Mouse (Mus musculus) ES-Bruce4 (cell line): ENCODE measurements around the gene Rassf1. TPM values are rescaled to one million over a fixed set of nuclear protein-coding genes. Genes with fewer than 3 reads are reported as not detected.

Experiments
- H3K27ac ChIP-seq: 2 replicates; pipeline ENCODE4 v1.5.1; 2012; ENCODE audit warnings: low read length, inconsistent platforms; ENCODE audit not compliant: insufficient read depth
- H3K27me3 ChIP-seq: 2 replicates; pipeline ENCODE4 v1.6.1; 2012; ENCODE audit warnings: mild to moderate bottlenecking, low read length, inconsistent platforms; ENCODE audit not compliant: control insufficient read depth, poor library complexity, insufficient read depth, severe bottlenecking
- H3K36me3 ChIP-seq: 2 replicates; pipeline ENCODE4 v1.6.1; 2012; ENCODE audit warnings: inconsistent platforms, mild to moderate bottlenecking, low read length, moderate library complexity; ENCODE audit not compliant: control insufficient read depth, poor library complexity, insufficient read depth, severe bottlenecking
- H3K4me1 ChIP-seq: one replicate; pipeline ENCODE4 v1.8.1; 2011; ENCODE audit warnings: low read length; ENCODE audit not compliant: control insufficient read depth, insufficient read depth
- H3K4me3 ChIP-seq: 2 replicates; pipeline ENCODE4 v1.5.1; 2011; ENCODE audit warnings: low read depth, mild to moderate bottlenecking, low read length
- H3K9ac ChIP-seq: 2 replicates; pipeline ENCODE4 v1.6.1; 2012; ENCODE audit warnings: low read depth, mild to moderate bottlenecking, inconsistent platforms; ENCODE audit not compliant: poor library complexity, severe bottlenecking
- H3K9me3 ChIP-seq: replicated peaks from 2 replicates; pipeline ENCODE4 v1.6.1; 2012; ENCODE audit warnings: mild to moderate bottlenecking, low read length, inconsistent platforms; ENCODE audit not compliant: control insufficient read depth, poor library complexity, insufficient read depth, severe bottlenecking
- CTCF ChIP-seq: IDR thresholded peaks from one replicate; pipeline ENCODE4 v1.8.1; 2011; ENCODE audit warnings: low read depth, low read length
- EP300 ChIP-seq: IDR thresholded peaks from 2 replicates; pipeline ENCODE4 v1.6.1; 2011; ENCODE audit warnings: low read depth, low read length; ENCODE audit not compliant: insufficient read depth
- POLR2A ChIP-seq: IDR thresholded peaks from one replicate; pipeline ENCODE4 v1.8.1; 2011; ENCODE audit warnings: low read length; ENCODE audit not compliant: insufficient read depth
- polyA plus RNA-seq: library from polyadenylated mRNA; stranded (reverse); fragments of >200 nt; gene quantifications from 2 replicates; pipeline ENCODE4 v1.2.4, GENCODE M21; 2011; ENCODE audit warnings: low read depth; ENCODE audit not compliant: missing spikeins, insufficient read depth, insufficient read length

Gene Rassf1
- polyA plus RNA-seq, 1 experiment: 24.8 TPM

GRCm38 (mm10) chr9:107586504-107586903, 35.1 kb downstream of the Rassf1 start:
- Histone ChIP-seq H3K27ac (no peak overlapping the region), H3K9me3 (peaks cover 13% of the 10 kb centered on the region), H3K4me3 (no peak overlapping the region), H3K36me3 (peaks cover 23% of the 10 kb centered on the region), H3K4me1 (peaks cover 2% of the 10 kb centered on the region), H3K9ac (no peak overlapping the region), H3K27me3 (no peaks in the 10 kb centered on the region)
- TF ChIP-seq POLR2A (no peak), EP300 (no peak), CTCF (no peak)

DNA sequence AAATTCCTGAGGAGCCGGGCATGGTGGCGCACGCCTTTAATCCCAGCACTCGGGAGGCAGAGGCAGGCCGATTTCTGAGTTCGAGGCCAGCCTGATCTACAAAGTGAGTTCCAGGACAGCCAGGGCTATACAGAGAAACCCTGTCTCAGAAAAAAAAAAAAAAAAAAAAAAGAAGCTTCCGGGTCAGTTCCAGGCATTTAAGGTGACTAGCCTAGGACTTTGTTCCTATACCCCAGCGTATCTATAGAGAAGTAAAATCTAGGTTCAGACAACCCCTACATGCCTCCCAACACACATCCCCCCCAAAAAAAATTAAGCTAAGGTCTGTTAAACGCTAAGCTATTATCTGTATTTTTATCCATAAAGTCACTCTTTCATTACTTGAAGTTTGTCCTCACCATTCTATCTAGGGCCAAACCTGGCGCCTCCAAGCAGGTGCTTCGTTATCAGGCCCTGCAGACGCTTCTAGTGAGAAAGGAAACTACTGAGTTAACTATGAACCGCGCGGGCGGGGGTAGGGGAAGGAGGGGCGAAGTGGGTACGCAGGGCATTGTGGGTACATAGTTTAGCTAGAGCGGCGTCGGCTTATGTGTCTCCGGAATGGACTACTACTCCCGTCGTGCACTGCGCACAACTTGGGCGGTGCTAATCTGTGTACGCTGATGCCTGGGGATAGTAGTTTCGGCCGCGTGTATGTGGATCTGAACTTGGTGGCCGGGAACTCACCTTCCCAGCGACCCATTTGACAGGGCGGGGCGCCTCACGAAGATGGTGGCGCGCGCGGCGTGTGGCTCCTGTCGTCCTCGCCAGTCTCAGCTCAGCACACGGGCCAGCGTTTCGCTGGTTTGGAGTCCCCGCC, 35.8 kb downstream of the Rassf1 start, which contains the start of gene Ifrd2:
Gene Ifrd2, plus strand, starts transcription at position 669 of the 859 bp plus-strand sequence.
- 0 out of 2 replicates have a peak, but pooled peaks have one; percentile 16 for TF ChIP-seq EP300
- TF ChIP-seq CTCF: no peak
- Histone ChIP-seq H3K36me3 (peaks cover 30% of the 10 kb centered on the region), H3K4me1 (peaks cover 2% of the 10 kb centered on the region), H3K9ac (peak within 1 kb of the TSS; percentile 68), H3K4me3 (peak within 1 kb of the TSS; percentile 90), H3K27me3 (no peaks in the 10 kb centered on the region), H3K27ac (no peak within 1 kb of the TSS), H3K9me3 (peaks cover 13% of the 10 kb centered on the region)

GRCm38 (mm10) chr9:107587833-107588639, 36.7 kb downstream of the Rassf1 start:
- peak overlapping the region; percentile 68 for H3K9ac ChIP-seq
- no peaks in the 10 kb centered on the region for H3K27me3 ChIP-seq
- no peak overlapping the region for H3K27ac ChIP-seq
- no peak for TF ChIP-seq CTCF
- TF ChIP-seq EP300: no peak
- TF ChIP-seq POLR2A: no peak
- H3K4me1 ChIP-seq: peaks cover 2% of the 10 kb centered on the region
- H3K4me3 ChIP-seq: peak overlapping the region; percentile 90
- H3K9me3 ChIP-seq: peaks cover 13% of the 10 kb centered on the region
- peaks cover 35% of the 10 kb centered on the region for H3K36me3 ChIP-seq

DNA sequence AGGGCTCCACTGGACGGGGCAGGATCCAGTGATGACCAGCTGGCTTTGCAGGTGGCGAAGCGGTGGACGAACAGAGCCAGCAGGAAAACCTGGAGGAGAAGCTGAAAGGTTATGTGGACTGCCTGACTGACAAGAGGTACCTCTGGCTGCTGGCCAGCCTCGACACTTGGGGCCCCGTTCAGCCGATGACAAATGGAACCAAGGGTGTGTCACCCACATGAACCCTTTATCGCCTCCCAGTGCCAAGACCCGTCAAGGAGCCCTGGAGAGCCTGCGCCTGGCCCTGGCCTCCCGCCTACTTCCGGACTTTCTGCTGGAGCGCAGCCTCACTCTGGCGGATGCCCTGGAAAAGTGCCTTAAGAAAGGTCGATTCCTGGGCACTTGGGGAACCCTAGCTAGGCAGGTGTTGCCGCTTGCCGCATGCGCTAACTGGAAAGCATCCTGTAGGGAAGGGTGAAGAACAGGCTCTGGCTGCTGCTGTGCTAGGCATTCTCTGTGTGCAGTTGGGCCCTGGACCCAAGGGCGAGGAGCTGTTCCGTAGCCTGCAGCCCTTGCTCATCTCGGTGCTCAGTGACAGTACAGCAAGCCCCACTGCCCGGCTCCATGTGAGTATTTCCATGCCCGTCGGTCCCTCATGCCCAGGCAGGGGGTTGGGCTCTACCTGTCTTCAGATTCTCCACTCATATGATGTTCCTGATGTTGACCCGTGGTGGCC, 38.9 kb downstream of the Rassf1 start:
- Histone ChIP-seq H3K4me1 (peaks cover 2% of the 10 kb centered on the region), H3K9ac (no peak overlapping the region), H3K4me3 (no peak overlapping the region), H3K9me3 (peaks cover 13% of the 10 kb centered on the region), H3K27me3 (no peaks in the 10 kb centered on the region), H3K27ac (no peak overlapping the region), H3K36me3 (peaks cover 35% of the 10 kb centered on the region)
- TF ChIP-seq CTCF (no peak), POLR2A (no peak), EP300 (no peak)

DNA sequence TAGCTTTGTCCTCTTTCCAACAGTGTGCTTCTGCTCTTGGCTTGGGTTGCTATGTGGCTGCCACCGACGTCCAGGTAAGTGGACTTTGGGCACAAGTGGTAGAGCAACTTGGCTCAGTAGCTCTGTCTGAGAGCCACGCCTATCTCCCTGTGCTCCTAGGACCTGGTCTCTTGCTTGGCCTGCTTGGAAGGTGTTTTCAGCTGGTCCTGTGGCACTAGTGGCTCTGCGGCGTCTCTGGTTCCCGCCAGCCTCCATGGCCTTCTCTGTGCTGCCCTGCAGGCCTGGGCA, 39.4 kb downstream of the Rassf1 start:
- Histone ChIP-seq H3K27ac (no peak overlapping the region), H3K36me3 (peaks cover 35% of the 10 kb centered on the region), H3K4me3 (no peak overlapping the region), H3K27me3 (no peaks in the 10 kb centered on the region), H3K9ac (no peak overlapping the region), H3K4me1 (peaks cover 2% of the 10 kb centered on the region), H3K9me3 (peaks cover 13% of the 10 kb centered on the region)
- no peak for TF ChIP-seq CTCF
- TF ChIP-seq POLR2A: no peak
- TF ChIP-seq EP300: no peak
